Mouse (Mus musculus) embryonic facial prominence, embryonic 14.5 days (tissue): ENCODE measurements at regions not wholly inside any gene's neighbourhood (a gene's known extent, or its start where the extent isn't known, plus 50 kb on each side); places are given as distances from the start of the nearest gene placed in this dataset.

Experiments
- ATAC-seq: fragments of 200-750 bp; cut with Nextera tagmentation; 2 replicates; pipeline ENCODE4 v1.8.0; 2017; ENCODE audit warnings: low read depth, moderate number of reproducible peaks, moderate TSS enrichment
- DNase-seq: peaks from one replicate; pipeline ENCODE4 v3.0.0-alpha.2; 2015; ENCODE audit warnings: low spot score
- H3K27ac ChIP-seq: fragments of 300-500 bp; sonication (generic); replicated peaks from 2 replicates; pipeline ENCODE4 v1.5.1; 2014; ENCODE audit warnings: low read depth, mild to moderate bottlenecking, low read length, moderate library complexity
- H3K27me3 ChIP-seq: fragments of 300-500 bp; sonication (generic); replicated peaks from 2 replicates; pipeline ENCODE4 v1.6.1; 2014; ENCODE audit warnings: low read length; ENCODE audit not compliant: control insufficient read depth, insufficient read depth
- H3K36me3 ChIP-seq: fragments of 300-500 bp; sonication (generic); 2 replicates; pipeline ENCODE4 v1.6.1; 2014; ENCODE audit warnings: low read length, mixed read lengths; ENCODE audit not compliant: control insufficient read depth, insufficient read depth
- H3K4me1 ChIP-seq: fragments of 300-500 bp; sonication (generic); 2 replicates; pipeline ENCODE4 v1.6.1; 2014; ENCODE audit warnings: antibody characterized with exemption, low read length; ENCODE audit not compliant: control insufficient read depth, insufficient read depth
- H3K4me2 ChIP-seq: fragments of 300-500 bp; sonication (generic); 2 replicates; pipeline ENCODE4 v1.6.1; 2014; ENCODE audit warnings: low read depth, mild to moderate bottlenecking, low read length, moderate library complexity, mixed read lengths
- H3K4me3 ChIP-seq: fragments of 300-500 bp; sonication (generic); 2 replicates; pipeline ENCODE4 v1.5.1; 2014; ENCODE audit warnings: low read depth, mild to moderate bottlenecking, low read length
- H3K9ac ChIP-seq: fragments of 300-500 bp; sonication (generic); 2 replicates; pipeline ENCODE4 v1.6.1; 2014; ENCODE audit warnings: low read depth, mild to moderate bottlenecking, low read length, moderate library complexity, mixed read lengths
- H3K9me3 ChIP-seq: fragments of 300-500 bp; sonication (generic); 2 replicates; pipeline ENCODE4 v1.6.1; 2016; ENCODE audit warnings: low read length; ENCODE audit not compliant: control insufficient read depth
- WGBS: fragments of 180-500 bp; shearing (Covaris S2); extraction: QIAGEN DNeasy Blood & Tissue Kit; methylation state at CpG from one replicate; pipeline ENCODE4 v1.1.7; 2014; 5-methylcytosine and 5-hydroxymethylcytosine counted together

GRCm38 (mm10) chr16:93110912-93111311 is 285.0 kb upstream of the Runx1 start:
- Histone ChIP-seq H3K36me3 (no peaks in the 10 kb centered on the region), H3K27me3 (no peaks in the 10 kb centered on the region), H3K9me3 (no peaks in the 10 kb centered on the region), H3K4me2 (no peak overlapping the region), H3K4me1 (peaks cover 6% of the 10 kb centered on the region; the same call in 1 of the 2 replicates), H3K4me3 (no peak overlapping the region), H3K9ac (no peak overlapping the region), H3K27ac (no peak overlapping the region)
- DNase-seq (no peak), ATAC-seq (peak; percentile 66)
- 75% methylated on average over 3 of the region's 3 CpGs for WGBS

- Histone ChIP-seq H3K27ac (no peak overlapping the region), H3K27me3 (no peaks in the 10 kb centered on the region), H3K36me3 (no peaks in the 10 kb centered on the region), H3K4me2 (no peak overlapping the region), H3K4me3 (no peak overlapping the region), H3K4me1 (peaks cover 6% of the 10 kb centered on the region; the same call in 1 of the 2 replicates), H3K9me3 (no peaks in the 10 kb centered on the region), H3K9ac (no peak overlapping the region)
- WGBS, result 68% methylated on average over 6 of the region's 6 CpGs
- DNase-seq, result no peak
- ATAC-seq, result peak; percentile 62
Measured at GRCm38 (mm10) chr16:93110451-93110850, 284.5 kb upstream of the Runx1 start.

GRCm38 (mm10) chr16:93109683-93110407 is 283.9 kb upstream of the Runx1 start:
- ATAC-seq, result no peak
- Histone ChIP-seq H3K4me1 (peaks cover 6% of the 10 kb centered on the region; the same call in 1 of the 2 replicates), H3K9ac (no peak overlapping the region), H3K27ac (no peak overlapping the region), H3K4me2 (no peak overlapping the region), H3K27me3 (no peaks in the 10 kb centered on the region), H3K4me3 (no peak overlapping the region), H3K36me3 (no peaks in the 10 kb centered on the region), H3K9me3 (no peaks in the 10 kb centered on the region)
- DNase-seq, result peak; percentile 51
- 62% methylated on average over 12 of the region's 12 CpGs for WGBS

GRCm38 (mm10) chr16:93107524-93107845 is 281.5 kb upstream of the Runx1 start:
- 78% methylated on average over 5 of the region's 5 CpGs for WGBS
- Histone ChIP-seq H3K27me3 (no peaks in the 10 kb centered on the region), H3K9ac (no peak overlapping the region), H3K4me3 (no peak overlapping the region), H3K4me2 (no peak overlapping the region), H3K4me1 (peaks cover 6% of the 10 kb centered on the region; the same call in 1 of the 2 replicates), H3K36me3 (no peaks in the 10 kb centered on the region), H3K9me3 (no peaks in the 10 kb centered on the region), H3K27ac (no peak overlapping the region)
- DNase-seq (no peak), ATAC-seq (no peak)

- ATAC-seq (peak; percentile 46), DNase-seq (peak; percentile 72)
- Histone ChIP-seq H3K27ac (no peak overlapping the region; the same call in 1 of the 2 replicates), H3K4me2 (no peak overlapping the region), H3K4me3 (no peak overlapping the region), H3K4me1 (peaks cover 9% of the 10 kb centered on the region; the same call in 1 of the 2 replicates), H3K27me3 (no peaks in the 10 kb centered on the region), H3K9me3 (no peaks in the 10 kb centered on the region), H3K9ac (no peak overlapping the region), H3K36me3 (no peaks in the 10 kb centered on the region)
- 60% methylated on average over 13 of the region's 13 CpGs for whole genome bisulfite sequencing
Measured at GRCm38 (mm10) chr16:93106811-93107523, 281.0 kb upstream of the Runx1 start.

- H3K36me3 ChIP-seq, result no peaks in the 10 kb centered on the region
- ATAC-seq (0 out of 2 replicates have a peak, but pooled peaks have one; percentile 37), DNase-seq (peak; percentile 63)
- no peaks in the 10 kb centered on the region for H3K27me3 ChIP-seq
- WGBS, result 35% methylated on average over 3 of the region's 3 CpGs
- H3K9ac ChIP-seq, result no peak overlapping the region
- H3K4me3 ChIP-seq, result no peak overlapping the region
- H3K9me3 ChIP-seq, result no peaks in the 10 kb centered on the region
- peaks cover 6% of the 10 kb centered on the region; the same call in 1 of the 2 replicates for H3K4me1 ChIP-seq
- H3K4me2 ChIP-seq, result no peak overlapping the region
- H3K27ac ChIP-seq, result peak overlapping the region; percentile 70
Measured at GRCm38 (mm10) chr16:93102174-93102573, 276.2 kb upstream of the Runx1 start.

- no peak overlapping the region for H3K27ac ChIP-seq
- 59% methylated on average over 8 of the region's 8 CpGs for WGBS
Measured at GRCm38 (mm10) chr16:93098057-93098456, 272.1 kb upstream of the Runx1 start.

GRCm38 (mm10) chr16:93096175-93096574 is 270.2 kb upstream of the Runx1 start:
- Histone ChIP-seq H3K9ac (no peak overlapping the region), H3K36me3 (no peaks in the 10 kb centered on the region), H3K4me1 (peaks cover 12% of the 10 kb centered on the region), H3K27ac (no peak overlapping the region), H3K9me3 (no peaks in the 10 kb centered on the region), H3K4me2 (no peak overlapping the region), H3K27me3 (no peaks in the 10 kb centered on the region), H3K4me3 (no peak overlapping the region)
- DNase-seq (no peak), ATAC-seq (no peak)
- WGBS, result 76% methylated on average over 5 of the region's 5 CpGs

More at GRCm38 (mm10) chr16:93098057-93098456, 272.1 kb upstream of the Runx1 start:
- DNase-seq, result no peak
- Histone ChIP-seq H3K4me1 (peaks cover 9% of the 10 kb centered on the region), H3K4me3 (no peak overlapping the region), H3K4me2 (no peak overlapping the region), H3K36me3 (no peaks in the 10 kb centered on the region), H3K9ac (no peak overlapping the region), H3K27me3 (no peaks in the 10 kb centered on the region), H3K9me3 (no peaks in the 10 kb centered on the region)
- ATAC-seq, result no peak
